Mouse (Mus musculus): ENCODE data around the gene Olfr536. TPM values are rescaled to one million over a fixed set of nuclear protein-coding genes. Genes with fewer than 3 reads are reported as not detected.

The Olfr536 gene
- polyA plus RNA-seq (2012; rRNA removed; ENCODE audit: low replicate concordance), result not detected in 2 replicates

GRCm38 (mm10) chr7:140507346-140508021 lies at the start of gene Olfr536:
TSS of gene Olfr536 (minus strand) at chr7:140507396.

GRCm38 (mm10) chr7:140483916-140484315 lies 23.3 kb downstream of the Olfr536 start, which contains the start of gene Olfr535:
TSS of gene Olfr535 (plus strand) at chr7:140484216.

DNA sequence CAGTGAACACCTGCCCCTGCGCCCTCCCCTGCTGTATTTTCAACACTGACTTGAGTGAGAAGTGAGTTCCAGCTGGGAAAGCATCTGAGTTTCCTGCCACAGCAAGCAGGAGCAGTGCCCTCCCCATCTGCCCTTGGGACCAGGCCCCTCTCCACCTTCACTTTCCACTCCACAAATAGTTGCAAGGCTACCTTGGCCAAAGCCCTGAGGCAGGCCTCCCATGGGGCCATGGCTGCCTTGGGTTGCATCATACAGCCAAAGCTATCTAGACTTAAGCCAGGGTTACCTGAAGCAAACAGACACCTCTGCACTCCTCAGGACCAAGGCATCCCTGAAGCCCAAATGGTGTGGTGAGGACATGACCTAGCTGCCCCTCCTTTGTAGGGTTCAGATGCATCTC lies 44.1 kb downstream of the Olfr536 start, which contains the start of gene Olfr533:
Gene Olfr533, plus strand, starts transcription at position 301 of the 400 bp plus-strand sequence.

Other genes with a start within 250 kb of the Olfr536 start
- gene Olfr525, start 186.5 kb downstream of the Olfr536 start, polyA plus RNA-seq (2012; rRNA removed; ENCODE audit: low replicate concordance), result not detected in 2 replicates
- gene Olfr527, start 173.4 kb downstream of the Olfr536 start, polyA plus RNA-seq (2012; rRNA removed; ENCODE audit: low replicate concordance), result not detected in 2 replicates
- gene Olfr60, start 145.7 kb downstream of the Olfr536 start, polyA plus RNA-seq (2012; rRNA removed; ENCODE audit: low replicate concordance), result 0.13 and 0.27 TPM in 2 replicates
- not detected in 2 replicates for gene Olfr530, start 131.1 kb downstream of the Olfr536 start, polyA plus RNA-seq (2012; rRNA removed; ENCODE audit: low replicate concordance)
- gene Olfr531, start 104.5 kb downstream of the Olfr536 start, polyA plus RNA-seq (2012; rRNA removed; ENCODE audit: low replicate concordance), result not detected in 2 replicates
- gene Olfr532, start 85.8 kb downstream of the Olfr536 start, polyA plus RNA-seq (2012; rRNA removed; ENCODE audit: low replicate concordance), result not detected in 2 replicates
- not detected in 2 replicates for gene Olfr533, start 44.0 kb downstream of the Olfr536 start, polyA plus RNA-seq (2012; rRNA removed; ENCODE audit: low replicate concordance)
- not detected in 2 replicates for gene Olfr535, start 23.2 kb downstream of the Olfr536 start, polyA plus RNA-seq (2012; rRNA removed; ENCODE audit: low replicate concordance)
- gene Olfr538, start 60.5 kb upstream of the Olfr536 start, polyA plus RNA-seq (2012; rRNA removed; ENCODE audit: low replicate concordance), result not detected in 2 replicates
- not detected in 2 replicates for gene Olfr46, start 93.9 kb upstream of the Olfr536 start, polyA plus RNA-seq (2012; rRNA removed; ENCODE audit: low replicate concordance)
- not detected in 2 replicates for gene Olfr61, start 121.6 kb upstream of the Olfr536 start, polyA plus RNA-seq (2012; rRNA removed; ENCODE audit: low replicate concordance)
- not detected in 2 replicates for gene Olfr53, start 139.1 kb upstream of the Olfr536 start, polyA plus RNA-seq (2012; rRNA removed; ENCODE audit: low replicate concordance)
- gene Olfr539, start 152.5 kb upstream of the Olfr536 start, polyA plus RNA-seq (2012; rRNA removed; ENCODE audit: low replicate concordance), result not detected in 2 replicates
- not detected in 2 replicates for gene Olfr45, start 174.6 kb upstream of the Olfr536 start, polyA plus RNA-seq (2012; rRNA removed; ENCODE audit: low replicate concordance)
- gene Olfr541, start 189.9 kb upstream of the Olfr536 start, polyA plus RNA-seq (2012; rRNA removed; ENCODE audit: low replicate concordance), result not detected in 2 replicates